Mouse (Mus musculus): ENCODE data around the gene Fam71e1.

GRCm38 (mm10) chr7:44521710-44522109 lies 25.3 kb downstream of the Fam71e1 start:
- peak; percentile 84 for TF ChIP-seq CTCF (IDR thresholded peaks at IDR 0.05)
- no peak for TF ChIP-seq EP300 (IDR thresholded peaks at IDR 0.05)

Measured in lung, postnatal 0 days (tissue).